Mouse (Mus musculus) hindbrain, embryonic 16.5 days (tissue): ENCODE measurements around the gene Lhfpl2. TPM values are rescaled to one million over a fixed set of nuclear protein-coding genes. Genes with fewer than 3 reads are reported as not detected.

Experiments
- ATAC-seq: fragments of 200-750 bp; cut with Nextera tagmentation; 2 replicates; pipeline ENCODE4 v1.8.0; 2017; ENCODE audit warnings: moderate TSS enrichment, moderate library complexity
- H3K27ac ChIP-seq: fragments of 300-500 bp; sonication (generic); 2 replicates; pipeline ENCODE4 v1.5.1; 2014; ENCODE audit warnings: low read depth, mild to moderate bottlenecking, control low read depth, low read length, moderate library complexity
- H3K27me3 ChIP-seq: fragments of 300-500 bp; sonication (generic); replicated peaks from 2 replicates; pipeline ENCODE4 v1.6.1; 2014; ENCODE audit warnings: low read length; ENCODE audit not compliant: control insufficient read depth, insufficient read depth
- H3K36me3 ChIP-seq: fragments of 300-500 bp; sonication (generic); 2 replicates; pipeline ENCODE4 v1.6.1; 2014; ENCODE audit warnings: mild to moderate bottlenecking, low read length, moderate library complexity, mixed read lengths; ENCODE audit not compliant: control insufficient read depth, insufficient read depth
- H3K4me1 ChIP-seq: fragments of 300-500 bp; sonication (generic); 2 replicates; pipeline ENCODE4 v1.6.1; 2014; ENCODE audit warnings: low read depth, low read length; ENCODE audit not compliant: control insufficient read depth, insufficient read depth
- H3K4me2 ChIP-seq: fragments of 300-500 bp; sonication (generic); 2 replicates; pipeline ENCODE4 v1.6.1; 2014; ENCODE audit warnings: mild to moderate bottlenecking, low read length, control low read depth, moderate library complexity
- H3K4me3 ChIP-seq: fragments of 300-500 bp; sonication (generic); 2 replicates; pipeline ENCODE4 v1.5.1; 2014; ENCODE audit warnings: mild to moderate bottlenecking, low read length, control low read depth, moderate library complexity
- H3K9ac ChIP-seq: fragments of 300-500 bp; sonication (generic); 2 replicates; pipeline ENCODE4 v1.6.1; 2014; ENCODE audit warnings: low read depth, mild to moderate bottlenecking, control low read depth, low read length, moderate library complexity
- H3K9me3 ChIP-seq: fragments of 300-500 bp; sonication (generic); 2 replicates; pipeline ENCODE4 v1.6.1; 2014; ENCODE audit warnings: mild to moderate bottlenecking, low read length, moderate library complexity; ENCODE audit not compliant: control insufficient read depth
- WGBS: fragments of 180-500 bp; shearing (Covaris S2); extraction: QIAGEN DNeasy Blood & Tissue Kit; methylation state at CpG from one replicate; pipeline ENCODE4 v1.1.7; 2014; 5-methylcytosine and 5-hydroxymethylcytosine counted together
- polyA plus RNA-seq: library from polyadenylated mRNA; unstranded; fragments of >200 nt; fragmentation: Nextera tagmentation; extraction: Ambion mirVana; gene quantifications from 2 replicates; pipeline ENCODE4 v1.2.1, GENCODE M21; 2015

The Lhfpl2 gene
- polyA plus RNA-seq, 1 experiment from 2014 or later = 21.0 TPM

GRCm38 (mm10) chr13:94073716-94074115 is 16.1 kb downstream of the Lhfpl2 start:
- H3K27me3 ChIP-seq = no peaks in the 10 kb centered on the region; the same call in 1 of the 2 replicates

GRCm38 (mm10) chr13:94075181-94075580 is 17.6 kb downstream of the Lhfpl2 start:
- WGBS = 75% methylated on average over 1 of the region's 1 CpGs

More at GRCm38 (mm10) chr13:94073716-94074115, 16.1 kb downstream of the Lhfpl2 start:
- no peaks in the 10 kb centered on the region for H3K36me3 ChIP-seq
- H3K4me1 ChIP-seq = peaks cover 3% of the 10 kb centered on the region
- no peak overlapping the region for H3K4me3 ChIP-seq
- ATAC-seq = no peak
- no peak overlapping the region for H3K27ac ChIP-seq
- H3K9me3 ChIP-seq = no peaks in the 10 kb centered on the region
- H3K4me2 ChIP-seq = no peak overlapping the region
- H3K9ac ChIP-seq = no peak overlapping the region
- WGBS = 53% methylated on average over 5 of the region's 5 CpGs

GRCm38 (mm10) chr13:94077136-94078018 is 19.8 kb downstream of the Lhfpl2 start:
- no peaks in the 10 kb centered on the region for H3K36me3 ChIP-seq
- H3K4me1 ChIP-seq = peaks cover 3% of the 10 kb centered on the region
- 34% methylated on average over 14 of the region's 14 CpGs for WGBS
- ATAC-seq = no peak
- no peaks in the 10 kb centered on the region; the same call in 1 of the 2 replicates for H3K27me3 ChIP-seq
- no peak overlapping the region for H3K4me2 ChIP-seq
- no peak overlapping the region for H3K27ac ChIP-seq
- H3K9ac ChIP-seq = no peak overlapping the region
- H3K4me3 ChIP-seq = no peak overlapping the region
- no peaks in the 10 kb centered on the region for H3K9me3 ChIP-seq

More at GRCm38 (mm10) chr13:94075181-94075580, 17.6 kb downstream of the Lhfpl2 start:
- Histone ChIP-seq H3K27ac (no peak overlapping the region), H3K4me3 (no peak overlapping the region), H3K9ac (no peak overlapping the region), H3K4me1 (peaks cover 3% of the 10 kb centered on the region), H3K27me3 (no peaks in the 10 kb centered on the region; the same call in 1 of the 2 replicates), H3K9me3 (no peaks in the 10 kb centered on the region), H3K4me2 (no peak overlapping the region), H3K36me3 (no peaks in the 10 kb centered on the region)
- ATAC-seq = no peak

GRCm38 (mm10) chr13:94083196-94083595 is 25.6 kb downstream of the Lhfpl2 start:
- no peak for ATAC-seq
- WGBS = 54% methylated on average over 8 of the region's 8 CpGs
- no peak overlapping the region for H3K27ac ChIP-seq
- no peaks in the 10 kb centered on the region for H3K4me1 ChIP-seq
- H3K4me2 ChIP-seq = no peak overlapping the region
- no peaks in the 10 kb centered on the region for H3K36me3 ChIP-seq
- H3K4me3 ChIP-seq = no peak overlapping the region
- no peaks in the 10 kb centered on the region for H3K27me3 ChIP-seq
- H3K9ac ChIP-seq = no peak overlapping the region
- no peaks in the 10 kb centered on the region for H3K9me3 ChIP-seq

- Histone ChIP-seq H3K4me3 (no peak overlapping the region), H3K27ac (no peak overlapping the region), H3K9me3 (no peaks in the 10 kb centered on the region), H3K4me2 (no peak overlapping the region), H3K9ac (no peak overlapping the region), H3K4me1 (no peaks in the 10 kb centered on the region), H3K36me3 (no peaks in the 10 kb centered on the region), H3K27me3 (no peaks in the 10 kb centered on the region)
- 66% methylated on average over 15 of the region's 15 CpGs for WGBS
- peak; percentile 51; the same call in 1 of the 2 replicates for ATAC-seq
Observed at GRCm38 (mm10) chr13:94084220-94085126, 26.9 kb downstream of the Lhfpl2 start.

GRCm38 (mm10) chr13:94086090-94086808 is 28.7 kb downstream of the Lhfpl2 start:
- ATAC-seq = no peak
- Histone ChIP-seq H3K9ac (no peak overlapping the region), H3K4me2 (no peak overlapping the region), H3K36me3 (no peaks in the 10 kb centered on the region), H3K9me3 (no peaks in the 10 kb centered on the region), H3K4me3 (no peak overlapping the region), H3K4me1 (no peaks in the 10 kb centered on the region), H3K27ac (no peak overlapping the region), H3K27me3 (no peaks in the 10 kb centered on the region)
- WGBS = 94% methylated on average over 12 of the region's 12 CpGs

- WGBS = 31% methylated on average over 9 of the region's 9 CpGs
- Histone ChIP-seq H3K36me3 (no peaks in the 10 kb centered on the region), H3K27ac (no peak overlapping the region), H3K27me3 (no peaks in the 10 kb centered on the region), H3K4me3 (no peak overlapping the region), H3K4me2 (no peak overlapping the region), H3K9ac (no peak overlapping the region), H3K9me3 (no peaks in the 10 kb centered on the region), H3K4me1 (no peaks in the 10 kb centered on the region)
- ATAC-seq = 0 out of 2 replicates have a peak, but pooled peaks have one; percentile 56
Observed at GRCm38 (mm10) chr13:94087061-94087460, 29.5 kb downstream of the Lhfpl2 start.

GRCm38 (mm10) chr13:94088788-94089187 is 31.2 kb downstream of the Lhfpl2 start:
- Histone ChIP-seq H3K4me3 (no peak overlapping the region), H3K4me1 (no peaks in the 10 kb centered on the region), H3K9ac (no peak overlapping the region), H3K9me3 (no peaks in the 10 kb centered on the region), H3K27ac (no peak overlapping the region), H3K27me3 (peaks cover 3% of the 10 kb centered on the region), H3K36me3 (no peaks in the 10 kb centered on the region), H3K4me2 (no peak overlapping the region)
- no peak for ATAC-seq
- WGBS = 83% methylated on average over 9 of the region's 9 CpGs
